Mouse (Mus musculus): ENCODE data around the gene Hspa1a. TPM values are rescaled to one million over a fixed set of nuclear protein-coding genes. Genes with fewer than 3 reads are reported as not detected.

Gene Hspa1a
- 70.6 TPM for total RNA-seq (2023)

DNA sequence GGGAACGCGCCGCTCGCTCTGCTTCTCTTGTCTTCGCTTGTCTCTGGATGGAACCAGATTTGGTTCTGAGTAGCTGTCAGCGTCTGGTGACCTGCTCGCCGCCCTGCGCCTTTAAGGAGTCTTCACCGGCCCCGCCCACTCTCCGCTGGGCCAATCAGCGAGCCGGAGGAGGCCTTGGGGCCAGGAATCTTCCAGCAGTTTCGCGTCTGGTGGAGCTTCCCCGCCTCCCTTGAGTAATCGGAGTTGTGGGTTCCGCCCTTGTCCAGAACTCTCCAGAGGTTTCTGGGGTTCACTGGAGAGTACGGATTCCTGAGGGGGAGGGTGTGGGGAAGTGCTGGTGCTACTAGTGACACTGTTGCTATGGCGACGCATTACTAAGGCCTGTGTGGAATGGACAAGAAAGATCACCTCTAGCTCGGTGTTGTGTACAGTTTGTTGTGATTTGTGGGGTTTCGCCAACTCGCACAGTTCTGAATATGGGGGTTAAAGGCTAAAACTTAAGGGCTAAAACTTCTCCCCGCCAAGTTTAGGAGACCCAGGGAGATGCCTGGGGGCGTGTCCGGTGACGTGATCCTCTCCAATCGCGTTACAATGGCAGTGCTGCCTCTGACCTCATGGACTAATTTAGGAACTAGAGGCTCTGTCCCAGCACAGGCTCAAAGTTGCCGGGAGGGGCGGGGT is at the start of gene Hspa1a, which contains the start of gene Hspa1l:
Gene Hspa1a, minus strand, starts transcription at position 88 of the 681 bp plus-strand sequence.
Gene Hspa1l, plus strand, starts transcription at position 635 of the 681 bp plus-strand sequence.

DNA sequence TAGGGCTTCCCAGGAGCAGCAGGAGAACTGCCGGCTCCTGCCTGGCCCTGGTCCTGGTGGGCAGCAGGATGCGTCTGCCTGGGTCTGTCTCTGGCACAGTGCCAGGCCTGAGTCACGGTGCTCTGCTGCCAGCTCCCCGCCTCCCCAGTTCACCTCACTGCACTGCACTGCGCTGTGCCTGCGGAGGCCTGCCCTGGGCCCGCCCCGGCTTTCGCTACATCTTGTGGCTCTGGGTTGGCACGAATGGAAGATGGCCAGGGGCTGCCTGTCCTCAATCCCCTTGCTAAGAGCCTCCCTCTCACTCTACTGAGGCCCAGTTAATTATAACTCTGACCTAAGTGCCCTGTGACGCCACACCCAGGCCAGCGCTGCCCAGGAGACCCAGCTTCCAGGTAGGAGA is 44.4 kb upstream of the Hspa1a start, which contains the start of gene Vwa7:
Gene Vwa7, plus strand, starts transcription at position 204 of the 400 bp plus-strand sequence.

DNA sequence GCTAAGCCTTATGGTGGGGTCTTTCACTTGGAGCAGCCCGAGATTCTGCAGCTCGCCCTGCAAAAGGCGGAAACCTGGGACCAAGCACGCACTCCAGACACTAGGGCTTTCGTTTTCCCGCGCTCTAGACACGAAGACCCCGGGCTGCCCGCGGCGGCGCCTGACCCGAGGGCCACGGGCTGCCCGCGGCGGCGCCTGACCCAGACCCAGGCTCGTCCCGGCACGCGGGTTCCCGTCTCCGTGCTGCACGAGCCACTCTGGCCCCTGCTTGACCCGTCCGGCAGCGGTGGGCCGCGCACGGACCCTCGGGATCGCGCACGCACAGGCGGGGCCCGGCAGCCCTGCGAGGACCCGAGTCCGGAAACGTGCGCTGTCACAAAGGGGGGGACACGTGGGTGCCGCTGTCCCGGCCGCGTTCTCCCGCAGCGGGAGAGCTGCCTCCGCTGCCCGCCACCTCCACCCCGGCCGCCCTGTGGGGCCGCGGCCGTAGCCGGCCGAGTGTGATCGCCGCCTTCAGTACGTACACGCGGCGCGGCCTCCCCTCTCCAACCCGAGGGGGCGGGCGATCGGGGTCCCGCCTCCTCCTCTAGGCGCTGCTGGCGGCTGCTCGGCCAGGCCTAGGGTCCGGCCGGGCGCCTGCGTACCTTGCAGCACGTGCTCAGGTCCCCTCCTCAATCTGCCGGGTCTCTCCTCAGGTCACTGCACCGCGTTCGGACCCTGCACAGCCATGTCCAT is 28.9 kb upstream of the Hspa1a start, which contains the start of gene Vars:
Gene Vars, plus strand, starts transcription at position 271 of the 735 bp plus-strand sequence.

DNA sequence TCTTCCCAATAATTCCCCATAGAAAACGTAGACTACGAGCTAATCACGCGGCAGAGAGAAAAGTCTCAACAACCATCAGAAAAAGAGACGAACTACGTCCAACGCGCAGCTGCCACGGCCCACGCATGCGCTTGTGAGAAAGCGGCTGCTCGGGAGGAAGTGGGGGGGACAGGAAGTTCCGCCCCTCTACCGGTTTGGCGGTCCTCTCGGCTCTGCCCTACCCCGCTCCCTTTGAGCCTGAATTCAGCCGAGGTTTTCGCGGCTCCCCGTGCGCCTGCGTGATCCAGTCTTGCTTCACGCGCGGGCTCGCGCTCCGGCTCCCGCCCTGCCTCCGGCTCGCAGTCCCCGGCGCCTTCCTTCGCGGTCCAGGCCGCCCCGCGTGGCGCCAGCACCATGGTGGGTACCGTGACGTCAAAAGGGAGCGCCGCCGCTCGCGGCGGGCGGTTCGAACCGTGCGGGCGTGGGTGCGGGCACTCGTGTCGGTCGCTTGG is 9.8 kb upstream of the Hspa1a start, which contains the start of gene Lsm2:
Gene Lsm2, plus strand, starts transcription at position 173 of the 491 bp plus-strand sequence.

DNA sequence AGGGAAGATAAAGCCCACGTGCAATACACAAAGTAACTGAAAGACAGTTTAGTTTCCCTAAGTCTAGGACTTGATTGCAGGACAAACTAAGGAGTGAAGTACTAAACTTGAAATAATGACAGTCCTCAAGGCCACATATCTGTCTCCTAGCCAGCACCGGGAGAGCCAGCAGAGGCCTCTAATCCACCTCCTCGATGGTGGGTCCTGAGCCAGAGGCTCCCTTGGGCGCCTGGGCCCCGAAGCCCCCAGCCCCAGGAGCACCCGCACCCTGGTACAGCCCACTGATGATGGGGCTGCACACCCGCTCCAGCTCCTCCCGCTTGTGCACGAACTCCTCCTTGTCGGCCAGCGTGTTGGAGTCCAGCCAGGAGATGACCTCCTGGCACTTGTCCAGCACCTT is 2.1 kb downstream of the Hspa1a start, which contains the start of gene Gm20481:
Gene Gm20481, plus strand, starts transcription at position 91 of the 400 bp plus-strand sequence.

DNA sequence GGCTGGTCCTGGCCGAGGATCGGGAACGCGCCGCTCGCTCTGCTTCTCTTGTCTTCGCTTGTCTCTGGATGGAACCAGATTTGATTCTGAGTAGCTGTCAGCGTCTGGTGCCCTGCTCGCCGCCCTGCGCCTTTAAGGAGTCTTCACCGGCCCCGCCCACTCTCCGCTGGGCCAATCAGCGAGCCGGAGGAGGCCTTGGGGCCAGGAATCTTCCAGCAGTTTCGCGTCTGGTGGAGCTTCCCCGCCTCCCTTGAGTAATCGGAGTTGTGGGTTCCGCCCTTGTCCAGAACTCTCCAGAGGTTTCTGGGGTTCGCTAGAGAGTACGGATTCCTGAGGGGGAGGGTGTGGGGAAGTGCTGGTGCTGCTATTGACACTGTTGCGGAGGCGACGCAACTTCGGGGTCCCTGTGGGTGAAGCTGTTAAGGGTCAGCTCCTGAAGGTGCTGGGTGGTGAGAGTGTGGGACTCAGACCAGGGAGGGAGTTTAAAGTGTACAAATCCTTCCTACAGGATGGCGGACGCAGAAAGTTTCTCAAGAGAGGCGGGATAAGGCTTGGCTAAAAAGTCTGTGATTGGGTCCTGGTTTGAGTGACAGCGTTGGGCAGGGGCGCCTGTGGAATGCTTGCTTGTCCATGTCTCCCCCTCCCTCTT is 12.7 kb downstream of the Hspa1a start, which contains the start of gene Hspa1b:
Gene Hspa1b, minus strand, starts transcription at position 109 of the 649 bp plus-strand sequence.

DNA sequence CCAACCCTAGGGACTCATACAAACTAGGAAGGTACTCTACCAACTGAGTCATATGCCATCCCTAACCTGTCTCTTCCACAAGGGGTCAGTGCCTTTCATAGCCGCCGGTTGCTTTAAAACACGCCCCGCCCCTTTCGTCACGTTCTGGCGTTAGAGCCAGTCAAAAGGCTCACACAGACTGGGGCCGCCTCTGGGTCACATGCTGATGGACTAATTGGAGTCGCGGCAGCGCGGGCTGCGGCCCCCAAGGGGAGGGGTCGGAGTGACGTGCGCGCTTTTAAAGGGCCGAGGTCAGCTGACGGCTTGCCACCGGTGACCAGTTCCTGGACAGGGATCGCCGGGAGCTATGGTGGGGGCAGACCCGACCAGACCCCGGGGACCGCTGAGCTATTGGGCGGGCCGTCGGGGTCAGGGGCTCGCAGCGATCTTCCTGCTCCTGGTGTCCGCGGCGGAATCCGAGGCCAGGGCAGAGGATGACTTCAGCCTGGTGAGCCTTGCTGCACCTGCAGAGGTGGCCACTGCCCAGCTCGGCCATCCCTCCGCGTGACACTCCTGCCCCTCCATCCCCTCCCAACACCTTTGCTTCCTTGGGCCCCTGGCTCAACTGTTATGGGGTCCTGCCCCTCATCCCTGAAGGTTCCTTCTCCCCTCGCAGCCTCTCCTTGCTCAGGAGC is 40.8 kb downstream of the Hspa1a start, which contains the start of gene Neu1:
Gene Neu1, plus strand, starts transcription at position 193 of the 674 bp plus-strand sequence.

Other genes starting within 250 kb of the Hspa1a start
- 4.4 TPM for gene C4b, start 228.3 kb downstream of the Hspa1a start, total RNA-seq (2023)
- 0.33 TPM for gene Cyp21a1, start 167.6 kb downstream of the Hspa1a start, total RNA-seq (2023)
- 51.0 TPM for gene Stk19, start 135.2 kb downstream of the Hspa1a start, total RNA-seq (2023)
- gene Dxo, start 135.1 kb downstream of the Hspa1a start, total RNA-seq (2023), result 96.6 TPM
- 117 TPM for gene Skiv2l, start 121.9 kb downstream of the Hspa1a start, total RNA-seq (2023)
- gene Nelfe, start 121.8 kb downstream of the Hspa1a start, total RNA-seq (2023), result 27.3 TPM
- gene Cfb, start 109.6 kb downstream of the Hspa1a start, total RNA-seq (2023), result 2.4 TPM
- gene Zbtb12, start 92.7 kb downstream of the Hspa1a start, total RNA-seq (2023), result 4.9 TPM
- 1.2 TPM for gene Gm20547, start 90.1 kb downstream of the Hspa1a start, total RNA-seq (2023)
- 6.4 TPM for gene C2, start 73.9 kb downstream of the Hspa1a start, total RNA-seq (2023)
- gene Ehmt2, start 73.7 kb downstream of the Hspa1a start, total RNA-seq (2023), result 133 TPM
- gene Slc44a4, start 57.7 kb downstream of the Hspa1a start, total RNA-seq (2023), result not detected
- gene Neu1, start 40.9 kb downstream of the Hspa1a start, total RNA-seq (2023), result 56.3 TPM
- 146 TPM for gene Hspa1b, start 12.9 kb downstream of the Hspa1a start, total RNA-seq (2023)
- gene Gm20481, start 2.2 kb downstream of the Hspa1a start, total RNA-seq (2023), result not detected
- not detected for gene Hspa1l, start 547 bp upstream of the Hspa1a start, total RNA-seq (2023)
- 39.0 TPM for gene Lsm2, start 9.7 kb upstream of the Hspa1a start, total RNA-seq (2023)
- 84.6 TPM for gene Vars, start 28.8 kb upstream of the Hspa1a start, total RNA-seq (2023)
- 0.21 TPM for gene Vwa7, start 44.4 kb upstream of the Hspa1a start, total RNA-seq (2023)
- not detected for gene Sapcd1, start 55.9 kb upstream of the Hspa1a start, total RNA-seq (2023)
- gene Msh5, start 74.6 kb upstream of the Hspa1a start, total RNA-seq (2023), result 3.9 TPM
- gene Clic1, start 77.8 kb upstream of the Hspa1a start, total RNA-seq (2023), result 157 TPM
- gene Ddah2, start 86.9 kb upstream of the Hspa1a start, total RNA-seq (2023), result 2.5 TPM
- gene Ly6g6c, start 93.2 kb upstream of the Hspa1a start, total RNA-seq (2023), result not detected
- gene Mpig6b, start 94.0 kb upstream of the Hspa1a start, total RNA-seq (2023), result 0.27 TPM
- gene Ly6g6e, start 104.7 kb upstream of the Hspa1a start, total RNA-seq (2023), result not detected
- gene Ly6g6d, start 105.9 kb upstream of the Hspa1a start, total RNA-seq (2023), result not detected
- not detected for gene Ly6g6f, start 113.5 kb upstream of the Hspa1a start, total RNA-seq (2023)
- gene Abhd16a, start 117.1 kb upstream of the Hspa1a start, total RNA-seq (2023), result 69.9 TPM
- not detected for gene Ly6g5c, start 136.1 kb upstream of the Hspa1a start, total RNA-seq (2023)
- gene Ly6g5b, start 143.3 kb upstream of the Hspa1a start, total RNA-seq (2023), result 0.83 TPM
- 27.0 TPM for gene Gpank1, start 149.3 kb upstream of the Hspa1a start, total RNA-seq (2023)
- gene Csnk2b, start 149.9 kb upstream of the Hspa1a start, total RNA-seq (2023), result 141 TPM
- gene D17H6S53E, start 154.2 kb upstream of the Hspa1a start, total RNA-seq (2023), result 20.6 TPM
- not detected for gene Apom, start 159.9 kb upstream of the Hspa1a start, total RNA-seq (2023)
- gene Bag6, start 163.0 kb upstream of the Hspa1a start, total RNA-seq (2023), result 438 TPM
- gene Prrc2a, start 192.7 kb upstream of the Hspa1a start, total RNA-seq (2023), result 294 TPM
- 3.0 TPM for gene Aif1, start 203.9 kb upstream of the Hspa1a start, total RNA-seq (2023)
- gene Lst1, start 216.3 kb upstream of the Hspa1a start, total RNA-seq (2023), result 14.3 TPM
- gene Ltb, start 222.3 kb upstream of the Hspa1a start, total RNA-seq (2023), result 538 TPM
- 18.7 TPM for gene Tnf, start 229.9 kb upstream of the Hspa1a start, total RNA-seq (2023)
- 15.2 TPM for gene Lta, start 233.2 kb upstream of the Hspa1a start, total RNA-seq (2023)
- gene Gm16181, start 248.7 kb upstream of the Hspa1a start, total RNA-seq (2023), result not detected

Data from CD4-positive naive resting alpha-beta T cell, adult 57 days (primary cell).